Mouse (Mus musculus): ENCODE results near the gene Gcsh.

DNA sequence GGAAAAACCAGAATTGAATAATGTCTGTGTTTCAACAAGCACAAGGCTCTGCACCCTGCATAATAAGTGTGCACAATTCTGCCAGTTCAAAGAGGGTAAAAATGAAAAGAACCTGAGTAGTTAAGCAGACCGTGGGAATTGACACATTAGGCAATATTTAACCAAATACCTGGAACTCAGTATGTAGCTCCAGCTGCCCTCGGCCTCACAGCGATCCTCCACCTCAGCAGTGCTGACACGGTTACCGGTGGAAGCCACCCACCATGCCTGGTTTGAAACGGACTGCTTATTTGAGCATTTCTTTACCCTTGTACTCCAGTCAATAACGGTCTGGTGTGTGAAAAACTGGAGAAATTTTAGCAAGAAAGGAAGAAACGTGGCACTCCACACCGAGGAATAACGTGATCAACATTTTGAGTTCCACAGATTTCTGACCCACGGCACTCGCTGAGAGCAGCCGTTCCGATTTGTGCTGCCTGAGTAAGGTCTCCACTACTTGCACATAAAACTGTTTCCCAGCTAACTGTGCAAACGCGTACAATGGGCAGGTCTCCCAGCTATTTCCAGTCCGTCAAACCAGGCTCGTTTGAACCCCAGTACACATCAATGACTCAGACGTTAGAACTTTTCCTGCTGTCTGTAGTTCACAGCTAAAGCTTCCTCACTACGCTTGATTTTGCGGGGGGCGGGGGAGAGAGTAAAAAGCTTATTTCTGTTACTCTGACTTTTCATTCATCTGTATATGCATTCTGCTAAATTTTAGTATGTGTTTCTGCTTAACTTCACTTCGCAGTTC is 963 bp downstream of the Gcsh start:
- no peak for TF ChIP-seq CTCF (IDR thresholded peaks at IDR 0.05; ENCODE audit: extremely low read depth, insufficient read depth, insufficient read length, insufficient replicate concordance)
- no peak for TF ChIP-seq POLR2A (IDR thresholded peaks at IDR 0.05; ENCODE audit: low read depth, low read length)

Measured in spleen, adult 2 months (tissue).